Mouse (Mus musculus): ENCODE measurements around the gene Kif2c. TPM values are rescaled to one million over a fixed set of nuclear protein-coding genes. Genes with fewer than 3 reads are reported as not detected.

Kif2c gene
- polyA plus RNA-seq, 1 experiment, result 0.16 TPM

GRCm38 (mm10) chr4:117119636-117120035, 62.8 kb downstream of the Kif2c start:
- Histone ChIP-seq H3K4me1 (ENCODE audit: control insufficient read depth, insufficient read depth, low read length) (no peaks in the 10 kb centered on the region; the same call in 1 of the 2 replicates), H3K27me3 (ENCODE audit: control insufficient read depth, insufficient read depth, low read length) (no peaks in the 10 kb centered on the region), H3K27ac (ENCODE audit: insufficient read depth, low read length) (peak overlapping the region; percentile 73), H3K4me3 (replicated peaks; ENCODE audit: insufficient read depth, low read depth, low read length) (peak overlapping the region; percentile 74)
- no peak for DNase-seq
- TF ChIP-seq POLR2A (IDR thresholded peaks at IDR 0.05; ENCODE audit: borderline replicate concordance, insufficient read depth, low read length) (no peak), CTCF (IDR thresholded peaks at IDR 0.05; ENCODE audit: borderline replicate concordance, insufficient read depth, low read depth, low read length) (no peak)
- WGBS, result 72% methylated on average over 5 of the region's 5 CpGs

GRCm38 (mm10) chr4:117117931-117118330, 64.5 kb downstream of the Kif2c start:
- 92% methylated on average over 7 of the region's 7 CpGs for WGBS

GRCm38 (mm10) chr4:117115592-117115991, 66.8 kb downstream of the Kif2c start:
- no peak for DNase-seq
- 69% methylated on average over 5 of the region's 5 CpGs for WGBS
- Histone ChIP-seq H3K27me3 (ENCODE audit: control insufficient read depth, insufficient read depth, low read length) (no peaks in the 10 kb centered on the region), H3K4me3 (replicated peaks; ENCODE audit: insufficient read depth, low read depth, low read length) (no peak overlapping the region), H3K27ac (ENCODE audit: insufficient read depth, low read length) (no peak overlapping the region), H3K4me1 (ENCODE audit: control insufficient read depth, insufficient read depth, low read length) (no peaks in the 10 kb centered on the region; the same call in 1 of the 2 replicates)
- TF ChIP-seq POLR2A (IDR thresholded peaks at IDR 0.05; ENCODE audit: borderline replicate concordance, insufficient read depth, low read length) (no peak), CTCF (IDR thresholded peaks at IDR 0.05; ENCODE audit: borderline replicate concordance, insufficient read depth, low read depth, low read length) (no peak)

More at GRCm38 (mm10) chr4:117117931-117118330, 64.5 kb downstream of the Kif2c start:
- Histone ChIP-seq H3K4me3 (replicated peaks; ENCODE audit: insufficient read depth, low read depth, low read length) (no peak overlapping the region), H3K27ac (ENCODE audit: insufficient read depth, low read length) (no peak overlapping the region), H3K4me1 (ENCODE audit: control insufficient read depth, insufficient read depth, low read length) (no peaks in the 10 kb centered on the region; the same call in 1 of the 2 replicates), H3K27me3 (ENCODE audit: control insufficient read depth, insufficient read depth, low read length) (no peaks in the 10 kb centered on the region)
- DNase-seq, result no peak
- TF ChIP-seq POLR2A (IDR thresholded peaks at IDR 0.05; ENCODE audit: borderline replicate concordance, insufficient read depth, low read length) (no peak), CTCF (IDR thresholded peaks at IDR 0.05; ENCODE audit: borderline replicate concordance, insufficient read depth, low read depth, low read length) (no peak)

- no peak for TF ChIP-seq POLR2A (IDR thresholded peaks at IDR 0.05; ENCODE audit: borderline replicate concordance, insufficient read depth, low read length)
- no peak for TF ChIP-seq CTCF (IDR thresholded peaks at IDR 0.05; ENCODE audit: borderline replicate concordance, insufficient read depth, low read depth, low read length)
- Histone ChIP-seq H3K27me3 (ENCODE audit: control insufficient read depth, insufficient read depth, low read length) (no peaks in the 10 kb centered on the region), H3K27ac (ENCODE audit: insufficient read depth, low read length) (no peak overlapping the region), H3K4me1 (ENCODE audit: control insufficient read depth, insufficient read depth, low read length) (no peaks in the 10 kb centered on the region), H3K4me3 (replicated peaks; ENCODE audit: insufficient read depth, low read depth, low read length) (no peak overlapping the region)
- WGBS, result 89% methylated on average over 1 of the region's 1 CpGs
- DNase-seq, result no peak
Measured at GRCm38 (mm10) chr4:117113237-117113636, 69.2 kb downstream of the Kif2c start.

- Histone ChIP-seq H3K4me1 (ENCODE audit: control insufficient read depth, insufficient read depth, low read length) (no peaks in the 10 kb centered on the region), H3K27ac (ENCODE audit: insufficient read depth, low read length) (no peak overlapping the region), H3K27me3 (ENCODE audit: control insufficient read depth, insufficient read depth, low read length) (no peaks in the 10 kb centered on the region), H3K4me3 (replicated peaks; ENCODE audit: insufficient read depth, low read depth, low read length) (no peak overlapping the region)
- TF ChIP-seq CTCF (IDR thresholded peaks at IDR 0.05; ENCODE audit: borderline replicate concordance, insufficient read depth, low read depth, low read length) (no peak), POLR2A (IDR thresholded peaks at IDR 0.05; ENCODE audit: borderline replicate concordance, insufficient read depth, low read length) (no peak)
- DNase-seq, result no peak
- 78% methylated on average over 11 of the region's 11 CpGs for WGBS
Measured at GRCm38 (mm10) chr4:117110985-117111384, 71.5 kb downstream of the Kif2c start.

- DNase-seq, result no peak
- no peaks in the 10 kb centered on the region for H3K4me1 ChIP-seq (ENCODE audit: control insufficient read depth, insufficient read depth, low read length)
- no peak overlapping the region for H3K27ac ChIP-seq (ENCODE audit: insufficient read depth, low read length)
- 82% methylated on average over 13 of the region's 13 CpGs for WGBS
- H3K27me3 ChIP-seq (ENCODE audit: control insufficient read depth, insufficient read depth, low read length), result no peaks in the 10 kb centered on the region
- no peak overlapping the region for H3K4me3 ChIP-seq (replicated peaks; ENCODE audit: insufficient read depth, low read depth, low read length)
- no peak for TF ChIP-seq CTCF (IDR thresholded peaks at IDR 0.05; ENCODE audit: borderline replicate concordance, insufficient read depth, low read depth, low read length)
Measured at GRCm38 (mm10) chr4:117110249-117110648, 72.2 kb downstream of the Kif2c start.

Other genes with a start within 250 kb of the Kif2c start
- 107 and 109 TPM in 2 replicates for gene Urod, start 188.2 kb downstream of the Kif2c start, polyA plus RNA-seq (2012; rRNA removed)
- gene Hectd3, start 187.3 kb downstream of the Kif2c start, polyA plus RNA-seq (2012; rRNA removed), result 69.5 and 73.1 TPM in 2 replicates
- gene Eif2b3, start 163.2 kb downstream of the Kif2c start, polyA plus RNA-seq (2012; rRNA removed), result 26.1 and 26.3 TPM in 2 replicates
- gene Ptch2, start 86.6 kb downstream of the Kif2c start, polyA plus RNA-seq (2012; rRNA removed), result 3.6 and 3.9 TPM in 2 replicates
- gene Btbd19, start 56.9 kb downstream of the Kif2c start, polyA plus RNA-seq (2012; rRNA removed), result 7.0 and 7.1 TPM in 2 replicates
- 0.92 and 2.2 TPM in 2 replicates for gene Tctex1d4, start 55.8 kb downstream of the Kif2c start, polyA plus RNA-seq (2012; rRNA removed)
- 11.2 and 13.6 TPM in 2 replicates for gene Plk3, start 48.7 kb downstream of the Kif2c start, polyA plus RNA-seq (2012; rRNA removed)
- 458 and 507 TPM in 2 replicates for gene Rps8, start 26.4 kb downstream of the Kif2c start, polyA plus RNA-seq (2012; rRNA removed)
- 7.0 and 7.6 TPM in 2 replicates for gene Tmem53, start 69.3 kb upstream of the Kif2c start, polyA plus RNA-seq (2012; rRNA removed)
- 0.52 and 0.67 TPM in 2 replicates for gene Armh1, start 69.5 kb upstream of the Kif2c start, polyA plus RNA-seq (2012; rRNA removed)

All from cerebellum, adult 2 months (tissue).